Mouse (Mus musculus) liver, postnatal 0 days (tissue): ENCODE data around the gene Mcat.
A peak's percentile ranks its signal among the peaks of the same experiment; 100 is the strongest.

Source experiments
- CTCF ChIP-seq: sonication (generic); IDR thresholded peaks from 2 replicates; pipeline ENCODE4 v1.5.1; 2016; ENCODE audit warnings: antibody characterized with exemption, low read depth
- EP300 ChIP-seq: IDR thresholded peaks from 2 replicates; pipeline ENCODE4 v1.6.1; 2016; ENCODE audit warnings: antibody characterized with exemption, low read depth, mild to moderate bottlenecking

GRCm38 (mm10) chr15:83607115-83607802 lies 43.7 kb upstream of the Mcat start:
- TF ChIP-seq CTCF (peak; percentile 98), EP300 (no peak)
